Mouse (Mus musculus) adrenal gland, adult 2 months (tissue): Measurements from ENCODE around the gene Tekt5. TPM values are rescaled to one million over a fixed set of nuclear protein-coding genes. Genes with fewer than 3 reads are reported as not detected.

Source experiments
- DNase-seq: peaks from one replicate; pipeline ENCODE4 v3.0.0; 2021
- polyA plus RNA-seq: library from polyadenylated mRNA; depleted of rRNA; stranded (reverse); fragments of >200 nt; gene quantifications from 2 replicates; pipeline ENCODE4 v1.2.3, GENCODE M21; 2012
- total RNA-seq, 2 experiments: library from RNA; stranded (reverse); gene quantifications; 2 replicates each; pipeline ENCODE4 v1.2.3; 2021

Tekt5 gene
- total and polyA plus RNA-seq, 3 experiments = not detected

DNA sequence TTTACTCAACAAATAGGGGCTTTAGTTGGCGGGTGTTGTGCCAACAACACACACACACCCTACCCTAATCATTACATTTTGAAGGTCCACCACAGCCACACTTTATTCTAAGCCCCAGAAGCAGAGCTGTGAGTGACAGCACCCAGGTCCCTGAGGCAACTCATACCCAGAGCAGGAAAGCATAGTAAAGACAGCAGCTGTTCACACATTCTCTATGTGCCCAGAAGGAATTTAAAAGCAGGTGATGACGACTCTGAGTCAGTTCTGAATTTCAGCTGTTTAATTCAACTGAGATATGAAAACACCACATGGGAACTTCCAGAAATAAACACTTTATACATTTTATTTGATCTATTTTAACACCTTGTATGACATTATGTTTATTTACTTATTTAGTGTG is 15.8 kb downstream of the Tekt5 start:
- no peak for DNase-seq

DNA sequence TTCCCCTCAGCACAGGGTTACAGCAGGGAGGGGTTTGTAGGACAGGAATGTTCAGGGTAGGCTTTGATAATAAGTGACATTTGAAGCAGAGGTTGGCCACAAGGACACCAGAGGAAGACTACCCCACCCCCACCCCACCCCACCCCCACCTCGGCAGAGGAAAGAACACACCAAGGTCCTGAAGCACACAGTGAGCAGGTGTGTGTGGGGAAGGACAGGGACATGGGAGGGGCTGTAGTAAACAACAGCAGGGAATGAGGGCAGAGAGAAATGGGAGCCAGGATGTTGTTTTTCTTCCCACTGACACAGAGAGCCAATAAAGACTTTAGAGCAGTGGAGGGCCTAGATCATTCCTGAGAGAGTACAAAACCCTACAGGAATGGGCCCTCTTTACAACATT is 18.0 kb downstream of the Tekt5 start:
- DNase-seq = no peak

DNA sequence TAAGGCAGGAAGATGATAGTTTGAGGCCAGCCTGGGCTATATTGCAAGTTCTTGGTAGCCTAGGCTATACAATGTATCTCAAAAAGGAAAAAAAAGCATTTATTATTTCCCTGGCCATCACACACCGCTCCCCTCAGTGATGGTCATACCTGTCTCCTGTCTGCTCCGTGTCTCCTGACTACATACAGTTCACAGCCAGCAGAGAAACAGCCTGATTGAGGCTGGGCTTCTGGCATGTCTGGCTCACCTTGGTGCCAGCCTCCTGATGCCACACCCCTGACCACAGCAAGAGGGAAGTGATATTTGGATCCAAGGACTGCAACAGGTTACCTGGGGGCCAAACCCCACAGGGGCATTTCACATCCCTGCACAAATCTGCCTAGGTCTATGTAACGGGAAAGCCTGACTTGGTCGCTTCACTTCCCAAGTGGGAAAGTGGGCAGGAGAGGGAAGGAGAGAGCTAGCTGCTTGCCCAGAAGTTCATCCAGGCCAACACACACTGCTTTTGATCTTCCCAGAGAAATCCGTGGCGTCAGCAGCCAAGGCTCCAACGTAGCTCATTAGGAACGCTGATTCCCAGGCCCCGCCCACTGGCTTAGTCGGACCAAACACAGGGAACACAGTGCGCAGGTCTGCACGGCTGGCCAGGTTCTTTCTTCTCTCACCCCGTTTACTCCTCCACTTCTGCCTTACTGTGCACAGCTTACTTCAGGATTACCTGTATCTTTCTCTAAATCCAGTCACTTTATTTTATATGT is 20.9 kb downstream of the Tekt5 start:
- DNase-seq = peak; percentile 81

DNA sequence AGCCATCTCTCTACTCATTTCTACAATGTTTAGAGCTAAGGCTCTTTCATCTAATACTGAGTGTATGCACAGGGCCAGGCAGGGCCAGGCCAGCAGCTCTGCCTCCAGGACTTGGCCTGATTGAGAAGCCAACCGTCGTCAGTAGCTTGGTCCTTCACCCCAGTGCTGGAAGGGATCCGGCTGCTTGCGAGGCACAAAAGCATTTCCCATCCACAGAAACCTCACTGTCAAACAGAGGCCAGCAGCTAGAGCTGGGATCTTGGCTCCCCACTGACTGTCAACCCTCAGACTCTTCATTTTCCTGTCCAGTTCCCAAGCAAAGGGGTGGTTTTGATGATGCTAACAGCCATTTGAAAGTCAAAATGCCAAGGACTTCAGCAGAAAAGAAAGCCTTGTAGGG is 22.9 kb downstream of the Tekt5 start:
- DNase-seq = peak; percentile 10

DNA sequence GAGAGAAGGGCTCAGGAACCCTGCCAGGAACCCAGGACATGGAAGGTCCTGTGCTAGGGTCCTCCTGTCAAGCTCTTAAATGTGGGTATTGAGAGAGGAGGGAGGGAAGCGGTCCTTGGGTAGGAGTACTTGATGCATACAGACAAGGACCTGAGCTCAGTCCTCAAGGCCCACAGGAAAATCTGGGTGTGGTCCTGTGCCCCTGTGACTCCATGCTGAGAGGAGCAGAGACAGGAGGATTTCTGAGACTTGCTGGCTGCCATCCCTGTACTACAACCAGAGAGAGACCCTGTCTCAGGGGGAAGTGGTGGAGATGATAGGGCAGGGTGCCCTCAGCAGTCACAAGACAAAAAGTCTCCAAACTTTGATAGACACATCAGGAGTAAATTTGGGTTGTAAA is 25.3 kb downstream of the Tekt5 start:
- no peak for DNase-seq

DNA sequence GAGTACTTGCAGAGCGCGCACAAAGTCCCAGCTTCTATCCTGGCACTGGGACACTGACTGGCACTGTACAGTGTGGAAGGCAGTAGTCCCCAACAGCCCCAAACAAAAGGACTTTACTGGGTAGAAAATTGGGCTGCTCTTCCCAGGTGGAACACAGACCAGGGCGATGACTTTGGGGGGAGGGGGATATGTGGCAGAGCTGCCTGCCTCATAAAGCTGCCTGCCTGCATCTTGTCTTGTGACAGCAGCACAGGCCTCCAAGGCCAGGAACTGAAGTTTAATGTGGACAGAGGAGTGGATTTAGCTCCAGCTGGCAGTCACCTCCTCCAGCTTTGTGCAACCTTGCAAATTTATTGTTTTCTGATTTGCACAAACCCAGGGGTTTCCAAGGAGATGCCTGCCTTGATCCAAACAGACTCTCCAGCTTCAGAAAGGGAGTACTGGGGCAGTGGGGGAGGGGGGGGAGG is 25.8 kb downstream of the Tekt5 start:
- DNase-seq = peak; percentile 35

GRCm38 (mm10) chr16:10366240-10367217 is 28.8 kb downstream of the Tekt5 start:
- peak; percentile 37 for DNase-seq

DNA sequence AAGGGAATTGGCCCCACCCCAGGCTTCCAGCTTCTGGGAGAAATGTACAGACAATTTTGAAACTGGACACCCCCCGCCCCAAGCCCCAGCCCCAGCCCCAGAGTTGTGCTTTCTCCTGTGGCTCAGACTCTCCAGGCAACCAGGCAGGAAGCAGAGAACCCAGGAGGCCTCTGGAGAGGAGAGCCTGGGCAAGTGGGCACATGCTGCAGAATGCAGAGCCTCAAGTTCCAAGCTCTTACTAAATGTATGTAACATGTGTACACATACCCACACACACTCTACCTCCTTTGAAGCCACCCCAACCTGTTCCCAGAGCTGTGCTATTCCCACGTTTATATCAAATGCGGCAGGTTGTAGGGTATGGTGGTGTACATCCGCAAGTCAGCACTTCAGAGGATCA is 29.5 kb downstream of the Tekt5 start:
- DNase-seq = no peak

GRCm38 (mm10) chr16:10363061-10363460 is 32.2 kb downstream of the Tekt5 start:
- no peak for DNase-seq

DNA sequence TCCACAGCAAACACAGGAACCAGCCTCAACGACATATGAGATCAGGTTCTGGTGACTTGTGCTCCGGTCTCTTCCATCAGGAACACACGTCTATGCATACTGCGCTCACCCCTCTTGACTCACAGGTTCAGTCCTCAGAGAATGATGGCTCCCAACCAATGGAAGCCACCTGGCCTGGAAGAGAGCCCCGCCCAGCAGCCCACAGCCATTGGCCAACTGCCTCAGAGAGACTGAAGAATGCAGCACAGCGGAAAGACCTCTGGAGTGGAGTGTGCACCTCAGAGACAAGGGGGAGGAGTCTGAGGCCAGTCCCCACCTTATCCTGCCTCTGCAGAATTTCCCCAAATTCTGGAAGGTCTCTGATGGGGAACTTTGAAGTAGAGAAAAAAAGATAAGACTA is 36.0 kb downstream of the Tekt5 start:
- no peak for DNase-seq

GRCm38 (mm10) chr16:10358010-10358934 is 37.0 kb downstream of the Tekt5 start:
- no peak for DNase-seq

- DNase-seq = peak; percentile 53
These were observed 40.3 kb downstream of the Tekt5 start for GRCm38 (mm10) chr16:10355004-10355403.

- no peak for DNase-seq
These were observed 44.1 kb downstream of the Tekt5 start for GRCm38 (mm10) chr16:10351050-10351636.

DNA sequence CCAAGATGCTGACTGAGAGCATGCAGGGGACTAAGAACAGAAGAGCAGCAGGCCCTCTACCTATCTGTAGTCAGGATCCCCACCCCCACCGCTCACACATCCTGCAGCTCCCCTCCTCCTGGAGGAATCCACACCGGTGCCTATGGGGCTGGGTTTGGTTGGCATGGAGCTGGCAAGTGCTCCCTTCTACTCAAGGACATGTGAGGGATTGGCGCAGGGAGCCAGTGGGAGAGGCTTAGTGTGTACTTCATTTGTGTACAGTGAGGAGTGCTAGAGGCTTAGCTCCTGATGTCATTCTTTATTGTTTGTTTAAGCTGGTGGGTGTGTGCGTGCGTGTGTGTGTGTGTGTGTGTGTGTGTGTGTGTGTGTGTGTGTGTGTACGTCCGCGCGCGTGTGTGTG is 45.4 kb downstream of the Tekt5 start:
- peak; percentile 49 for DNase-seq

DNA sequence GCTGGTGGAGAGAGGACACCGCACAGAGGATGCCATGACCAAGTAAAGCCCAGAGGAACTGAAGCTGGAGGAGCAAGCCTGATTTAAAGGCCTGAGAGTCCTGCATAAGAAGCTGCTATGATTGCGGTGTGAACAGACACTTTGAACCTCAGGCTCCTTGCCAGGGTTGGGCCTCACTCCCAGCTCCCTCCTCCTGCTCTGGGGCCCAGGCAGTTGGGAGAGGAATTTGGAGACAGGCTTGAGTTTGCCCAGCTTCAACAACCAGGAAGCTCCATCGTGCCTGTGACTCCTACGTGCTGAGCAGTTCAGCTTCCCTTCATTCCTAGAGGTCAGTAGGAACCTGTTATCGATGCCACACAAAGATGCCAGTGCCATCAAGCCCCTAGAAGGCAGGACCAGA is 45.9 kb downstream of the Tekt5 start:
- DNase-seq = peak; percentile 32

DNA sequence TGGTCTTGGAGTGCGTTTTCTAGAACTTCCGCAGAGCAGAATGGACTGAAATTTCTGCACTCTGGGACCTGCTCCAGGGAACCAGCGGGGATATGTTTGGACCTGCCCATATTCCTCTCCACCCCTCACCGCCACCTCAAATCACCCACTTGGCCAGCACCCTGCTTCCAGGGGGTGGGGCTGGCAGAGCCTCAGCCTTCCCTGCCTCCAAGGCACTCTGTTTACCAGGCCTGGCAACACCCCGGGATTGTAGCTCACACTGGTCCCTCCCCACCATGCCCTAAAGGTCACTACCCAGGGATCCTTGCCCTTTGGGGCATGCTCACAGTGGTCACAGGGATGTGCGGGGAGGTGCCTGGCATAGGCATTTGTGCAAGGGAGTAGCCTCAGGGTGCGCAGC is 47.7 kb downstream of the Tekt5 start:
- DNase-seq = peak; percentile 71

- no peak for DNase-seq
These were observed 54.2 kb downstream of the Tekt5 start for GRCm38 (mm10) chr16:10341110-10341509.

- DNase-seq = no peak
These were observed 55.4 kb downstream of the Tekt5 start for GRCm38 (mm10) chr16:10339930-10340329.

- DNase-seq = no peak
These were observed 56.7 kb downstream of the Tekt5 start for GRCm38 (mm10) chr16:10338601-10339000.

GRCm38 (mm10) chr16:10337422-10338197 is 57.7 kb downstream of the Tekt5 start:
- DNase-seq = no peak
